10 mouse cellular contexts compared by ENCODE assay signal in genomic region chr11:76285431-76286075, GRCm38 (mm10). TPM values are rescaled to one million over a fixed set of nuclear protein-coding genes. Genes with fewer than 3 reads are reported as not detected.
DNase-seq lines count a peak whose midpoint lies in the region; ATAC-seq and TF ChIP-seq lines count a peak whose summit lies in the region.
"Had no signal": no experiment of that assay in that cellular context is flagged by ENCODE, and none has a peak within 500 bp of the region (broad histone marks: within the 10 kb centered on the region; RNA-seq: fewer than 3 reads in every experiment).

No protein-coding gene starts in this region.

- WGBS in embryonic facial prominence, embryonic 12.5 days: 50% methylated on average over 7 of the region's 7 CpGs
- WGBS in embryonic facial prominence, embryonic 10.5 days: 61% methylated on average over 7 of the region's 7 CpGs
- 21% methylated on average over 7 of the region's 7 CpGs for WGBS in kidney, adult 2 months
- 41% methylated on average over 7 of the region's 7 CpGs for WGBS in liver, postnatal 0 days (ENCODE audit: insufficient replicate concordance)

- H3K27ac ChIP-seq in embryonic facial prominence, embryonic 12.5 days: peak overlapping the region; percentile 41; the same call in 1 of the 2 replicates
- no peak overlapping the region for H3K27ac ChIP-seq in embryonic facial prominence, embryonic 10.5 days (replicated peaks)
- peak overlapping the region; percentile 62; the same call in 1 of the 2 replicates for H3K27ac ChIP-seq in kidney, adult 2 months (ENCODE audit: insufficient read depth, low read depth, low read length)
- H3K27ac ChIP-seq in liver, postnatal 0 days (ENCODE audit: low read depth): no peak overlapping the region
- H3K27ac ChIP-seq: liver, embryonic 15.5 days had no signal

- no peak for TF ChIP-seq EP300 in liver, postnatal 0 days (IDR thresholded peaks at IDR 0.05; ENCODE audit: low read depth)

- ATAC-seq in embryonic facial prominence, embryonic 12.5 days (ENCODE audit: insufficient number of reproducible peaks, insufficient read depth, low FRiP score, low TSS enrichment): no peak
- no peak for ATAC-seq in monocyte, adult 5-6 weeks (replicated peaks; ENCODE audit: insufficient number of reproducible peaks, low FRiP score, low TSS enrichment, poor library complexity, severe bottlenecking)
- ATAC-seq in liver, postnatal 0 days: no peak

- no peaks in the 10 kb centered on the region for H3K36me3 ChIP-seq in embryonic facial prominence, embryonic 12.5 days
- peaks cover 8% of the 10 kb centered on the region; the same call in 1 of the 2 replicates for H3K36me3 ChIP-seq in embryonic facial prominence, embryonic 10.5 days (replicated peaks)
- no peaks in the 10 kb centered on the region for H3K36me3 ChIP-seq in kidney, adult 2 months (ENCODE audit: control insufficient read depth, insufficient read depth, low read length)
- H3K36me3 ChIP-seq in liver, postnatal 0 days (replicated peaks; ENCODE audit: insufficient read depth, low read length): no peaks in the 10 kb centered on the region
- H3K36me3 ChIP-seq: liver, embryonic 15.5 days had no signal

- H3K4me1 ChIP-seq in embryonic facial prominence, embryonic 12.5 days: peaks cover 55% of the 10 kb centered on the region
- H3K4me1 ChIP-seq in embryonic facial prominence, embryonic 10.5 days: peaks cover 61% of the 10 kb centered on the region
- peaks cover 13% of the 10 kb centered on the region; the same call in 1 of the 2 replicates for H3K4me1 ChIP-seq in kidney, adult 2 months (ENCODE audit: control insufficient read depth, insufficient read depth, low read length)
- peaks cover 4% of the 10 kb centered on the region; the same call in 1 of the 2 replicates for H3K4me1 ChIP-seq in liver, postnatal 0 days (ENCODE audit: insufficient read depth)

- no peak overlapping the region for H3K4me3 ChIP-seq in embryonic facial prominence, embryonic 12.5 days
- H3K4me3 ChIP-seq in embryonic facial prominence, embryonic 10.5 days: no peak overlapping the region
- no peak overlapping the region for H3K4me3 ChIP-seq in kidney, adult 2 months (ENCODE audit: insufficient read depth, low read depth, low read length)
- no peak overlapping the region for H3K4me3 ChIP-seq in liver, postnatal 0 days (ENCODE audit: low read depth, low read length)
- H3K4me3 ChIP-seq: liver, embryonic 15.5 days had no signal

- no peaks in the 10 kb centered on the region for H3K9me3 ChIP-seq in embryonic facial prominence, embryonic 12.5 days
- H3K9me3 ChIP-seq in embryonic facial prominence, embryonic 10.5 days: no peaks in the 10 kb centered on the region; the same call in 1 of the 2 replicates
- no peaks in the 10 kb centered on the region for H3K9me3 ChIP-seq in liver, postnatal 0 days (ENCODE audit: low read length)
- H3K9me3 ChIP-seq: liver, embryonic 15.5 days had no signal

- TF ChIP-seq POLR2A in kidney, adult 2 months (IDR thresholded peaks at IDR 0.05; ENCODE audit: low read depth, low read length): no peak

- no peak for TF ChIP-seq CTCF in kidney, adult 2 months (conservative IDR thresholded peaks at IDR 0.05; ENCODE audit: insufficient read depth, insufficient read length, low read depth, low read length)
- no peak for TF ChIP-seq CTCF in liver, postnatal 0 days (IDR thresholded peaks at IDR 0.05; ENCODE audit: low read depth)

- H3K4me2 ChIP-seq in embryonic facial prominence, embryonic 12.5 days (replicated peaks): no peak overlapping the region
- no peak overlapping the region for H3K4me2 ChIP-seq in liver, postnatal 0 days (ENCODE audit: low read depth, low read length)
- H3K4me2 ChIP-seq: liver, embryonic 15.5 days had no signal

- DNase-seq in embryonic facial prominence, embryonic 10.5 days (ENCODE audit: low spot score): no peak
- peak; percentile 52 for DNase-seq in testis, postnatal 14 days (ENCODE audit: low spot score)
- no peak for DNase-seq in testis, postnatal 10 days (ENCODE audit: low spot score)
- DNase-seq in kidney, adult 2 months: peak; percentile 90
- DNase-seq in layer of hippocampus, adult 9-10 months (ENCODE audit: low spot score): no peak
- DNase-seq in liver, postnatal 0 days: no peak
- DNase-seq: thymus, adult 18-20 months had no signal

- H3K27me3 ChIP-seq in embryonic facial prominence, embryonic 12.5 days: no peaks in the 10 kb centered on the region
- no peaks in the 10 kb centered on the region for H3K27me3 ChIP-seq in embryonic facial prominence, embryonic 10.5 days (replicated peaks; ENCODE audit: low read depth, poor library complexity, severe bottlenecking)
- no peaks in the 10 kb centered on the region for H3K27me3 ChIP-seq in kidney, adult 2 months (replicated peaks; ENCODE audit: control insufficient read depth, insufficient read depth, low read length)
- H3K27me3 ChIP-seq in liver, postnatal 0 days (ENCODE audit: insufficient read depth, low read length): no peaks in the 10 kb centered on the region
- H3K27me3 ChIP-seq: liver, embryonic 15.5 days had no signal

- no peak overlapping the region for H3K9ac ChIP-seq in embryonic facial prominence, embryonic 12.5 days
- no peak overlapping the region for H3K9ac ChIP-seq in liver, postnatal 0 days (replicated peaks)
- H3K9ac ChIP-seq: liver, embryonic 15.5 days had no signal

RNA-seq across cellular contexts. Expression of gene Glod4, which starts 42.0 kb away (rescaled TPM):
- polyA plus RNA-seq in embryonic facial prominence, embryonic 12.5 days (2016; fragmentation: Nextera tagmentation; extraction: Ambion mirVana): 121 and 126 TPM in 2 replicates
- 136 and 142 TPM in 2 replicates for polyA plus RNA-seq in embryonic facial prominence, embryonic 10.5 days (2016; fragmentation: Nextera tagmentation; extraction: Ambion mirVana)
- polyA plus RNA-seq in kidney, adult 2 months (2012; rRNA removed): 16.2 and 28.0 TPM in 2 replicates
- total RNA-seq in monocyte, adult 5-6 weeks (2017): 66.2 to 85.9 TPM (median 77.0 TPM) in 3 replicates
- 41.8 and 43.6 TPM in 2 replicates for polyA plus RNA-seq in liver, postnatal 0 days (2015; fragmentation: Nextera tagmentation; extraction: Ambion mirVana)

RNA-seq across cellular contexts. Expression of gene Mrm3, which starts 42.0 kb away (rescaled TPM):
- 26.3 and 27.6 TPM in 2 replicates for polyA plus RNA-seq in embryonic facial prominence, embryonic 12.5 days (2016; fragmentation: Nextera tagmentation; extraction: Ambion mirVana)
- 26.1 and 28.8 TPM in 2 replicates for polyA plus RNA-seq in embryonic facial prominence, embryonic 10.5 days (2016; fragmentation: Nextera tagmentation; extraction: Ambion mirVana)
- polyA plus RNA-seq in kidney, adult 2 months (2012; rRNA removed): 8.7 and 9.3 TPM in 2 replicates
- total RNA-seq in monocyte, adult 5-6 weeks (2017): 3.2 to 9.7 TPM (median 5.5 TPM) in 3 replicates
- 13.9 and 14.8 TPM in 2 replicates for polyA plus RNA-seq in liver, postnatal 0 days (2015; fragmentation: Nextera tagmentation; extraction: Ambion mirVana)

Comparison
In these comparisons a context has a peak if more than half of its experiments do, and no peak if none do; other contexts are left out.
1. H3K27ac ChIP-seq: peak in embryonic facial prominence, embryonic 12.5 days (single experiment) and kidney, adult 2 months (single experiment); none in embryonic facial prominence, embryonic 10.5 days (single experiment) and liver, postnatal 0 days (single experiment).
2. DNase-seq: peak in testis, postnatal 14 days (single experiment) and kidney, adult 2 months (single experiment); none in embryonic facial prominence, embryonic 10.5 days (single experiment), testis, postnatal 10 days (single experiment), layer of hippocampus, adult 9-10 months (single experiment) and liver, postnatal 0 days (single experiment).